In the genomic region with DNA sequence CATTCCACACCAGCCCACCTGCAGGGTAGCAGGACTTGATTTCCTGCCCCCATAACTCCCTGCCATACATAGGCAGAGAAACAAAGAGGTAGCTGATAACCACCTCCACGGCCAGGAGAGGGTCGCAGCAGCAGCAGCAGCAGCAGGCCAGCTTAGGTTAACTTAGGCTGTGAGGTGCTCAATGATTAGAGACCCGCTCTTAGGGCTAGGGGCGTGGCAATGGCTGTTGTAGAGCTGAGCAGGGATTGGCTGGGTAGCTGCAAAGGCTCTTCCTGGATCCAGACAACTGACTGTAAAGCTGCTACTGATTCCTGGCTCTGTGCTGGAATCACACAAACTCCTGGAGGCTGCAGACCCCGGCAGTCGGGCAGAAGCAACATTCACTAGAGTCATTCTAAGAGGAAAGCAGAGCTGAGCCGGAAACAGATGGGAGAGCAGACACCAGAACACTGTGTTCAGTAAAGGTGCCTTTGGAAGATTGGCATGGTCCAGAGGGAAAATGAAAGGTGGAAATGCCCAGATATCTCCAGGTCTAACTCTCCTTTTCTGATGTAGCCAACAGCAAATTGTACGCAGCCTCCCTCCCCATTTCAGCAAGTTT, we compare ENCODE assay signal across 8 mouse cellular contexts. TPM values are rescaled to one million over a fixed set of nuclear protein-coding genes. Genes with fewer than 3 reads are reported as not detected.
DNase-seq lines count a peak whose midpoint lies in the region; ATAC-seq and TF ChIP-seq lines count a peak whose summit lies in the region.

No protein-coding gene starts in this region.

- peak; percentile 37; the same call in 1 of the 2 replicates for ATAC-seq in heart, postnatal 0 days (ENCODE audit: insufficient read depth, low read depth)
- ATAC-seq in embryonic facial prominence, embryonic 13.5 days (ENCODE audit: insufficient number of reproducible peaks, insufficient read depth, low FRiP score, low TSS enrichment, low read depth), result no peak
- ATAC-seq in limb, embryonic 12.5 days (ENCODE audit: insufficient number of reproducible peaks, insufficient read depth, low FRiP score, low TSS enrichment, low read depth), result peak; percentile 53
- no peak for ATAC-seq in erythroid progenitor cell, adult 5-6 weeks (replicated peaks; ENCODE audit: low FRiP score, poor library complexity, severe bottlenecking)

- no peaks in the 10 kb centered on the region for H3K36me3 ChIP-seq in heart, postnatal 0 days (replicated peaks; ENCODE audit: control insufficient read depth, insufficient read depth, low read length)
- H3K36me3 ChIP-seq in MEL (ENCODE audit: control insufficient read depth in 1 of 2, insufficient read depth in 2 of 2, low read length in 2 of 2), result peaks cover 0 to 10% of the 10 kb centered on the region in 2 experiments; a peak in 2 of 4 replicates
- H3K36me3 ChIP-seq in embryonic facial prominence, embryonic 13.5 days, result no peaks in the 10 kb centered on the region
- no peaks in the 10 kb centered on the region for H3K36me3 ChIP-seq in limb, embryonic 12.5 days

- peak overlapping the region; percentile 54 for H3K27ac ChIP-seq in heart, postnatal 0 days (ENCODE audit: low read depth)
- H3K27ac ChIP-seq in MEL (ENCODE audit: control insufficient read depth, low read depth, low read length), result no peak overlapping the region
- H3K27ac ChIP-seq in embryonic facial prominence, embryonic 13.5 days, result peak overlapping the region; percentile 68
- H3K27ac ChIP-seq in limb, embryonic 12.5 days, result peak overlapping the region; percentile 89

- peaks cover 71% of the 10 kb centered on the region for H3K4me1 ChIP-seq in heart, postnatal 0 days (ENCODE audit: control insufficient read depth, insufficient read depth)
- peaks cover 2 to 21% of the 10 kb centered on the region in 2 experiments for H3K4me1 ChIP-seq in MEL (ENCODE audit: control insufficient read depth in 1 of 2, insufficient read depth in 2 of 2, low read length in 2 of 2)
- H3K4me1 ChIP-seq in embryonic facial prominence, embryonic 13.5 days, result peaks cover 58% of the 10 kb centered on the region
- H3K4me1 ChIP-seq in limb, embryonic 12.5 days (replicated peaks), result peaks cover 70% of the 10 kb centered on the region

- no peak overlapping the region for H3K4me2 ChIP-seq in heart, postnatal 0 days (ENCODE audit: low read depth, low read length)
- H3K4me2 ChIP-seq in embryonic facial prominence, embryonic 13.5 days, result peak overlapping the region; percentile 11; the same call in 1 of the 2 replicates
- peak overlapping the region; percentile 36 for H3K4me2 ChIP-seq in limb, embryonic 12.5 days

- intact Hi-C loops in left cerebral cortex, postnatal 14 days (cut with DNase I), result no loop called here

- H3K79me2 ChIP-seq in MEL (ENCODE audit: control insufficient read depth, insufficient read depth, low read length, poor library complexity), result no peaks in the 10 kb centered on the region

- no peak overlapping the region for H3K4me3 ChIP-seq in heart, postnatal 0 days (ENCODE audit: low read depth, low read length)
- H3K4me3 ChIP-seq in MEL (ENCODE audit: control insufficient read depth in 1 of 2, insufficient read depth in 1 of 2, low read depth in 2 of 2, low read length in 2 of 2), result no peak overlapping the region
- H3K4me3 ChIP-seq in embryonic facial prominence, embryonic 13.5 days, result no peak overlapping the region
- H3K4me3 ChIP-seq in limb, embryonic 12.5 days (replicated peaks), result no peak overlapping the region

- TF ChIP-seq POLR2A in MEL (IDR thresholded peaks at IDR 0.05; ENCODE audit: control insufficient read depth in 1 of 2, insufficient read depth in 1 of 2, low read depth in 1 of 2, low read length in 2 of 2, poor library complexity in 1 of 2), result no peak

- no peak overlapping the region for H3K9ac ChIP-seq in heart, postnatal 0 days (replicated peaks; ENCODE audit: low read depth, low read length)
- H3K9ac ChIP-seq in MEL (ENCODE audit: control insufficient read depth, low read depth, low read length, poor library complexity, severe bottlenecking), result no peak overlapping the region
- H3K9ac ChIP-seq in embryonic facial prominence, embryonic 13.5 days, result peak overlapping the region; percentile 51
- no peak overlapping the region; the same call in 1 of the 2 replicates for H3K9ac ChIP-seq in limb, embryonic 12.5 days (replicated peaks)

- H3K27me3 ChIP-seq in heart, postnatal 0 days (ENCODE audit: control insufficient read depth, insufficient read depth, low read length), result no peaks in the 10 kb centered on the region
- H3K27me3 ChIP-seq in MEL (ENCODE audit: control insufficient read depth in 1 of 2, insufficient read depth in 2 of 2, low read length in 2 of 2), result no peaks in the 10 kb centered on the region
- no peaks in the 10 kb centered on the region for H3K27me3 ChIP-seq in embryonic facial prominence, embryonic 13.5 days
- H3K27me3 ChIP-seq in limb, embryonic 12.5 days, result no peaks in the 10 kb centered on the region

- peak; percentile 46 for DNase-seq in heart, postnatal 0 days (ENCODE audit: low spot score)
- no peak for DNase-seq in heart, adult 8-10 months (ENCODE audit: low spot score)
- peak; percentile 45 for DNase-seq in MEL (ENCODE audit: low read depth, low spot score)
- DNase-seq in left cerebral cortex, postnatal 14 days (ENCODE audit: low spot score in 2 of 2), result no peak
- DNase-seq in spleen, postnatal 10 days (ENCODE audit: low spot score in 2 of 2), result no peak

- no peak for TF ChIP-seq CTCF in heart, postnatal 0 days (IDR thresholded peaks at IDR 0.05; ENCODE audit: low read depth)
- TF ChIP-seq CTCF in MEL (IDR thresholded peaks at IDR 0.05 in 2 of 3, conservative IDR thresholded peaks at IDR 0.05 in 1 of 3; ENCODE audit: control insufficient read depth in 1 of 3, insufficient read depth in 1 of 3, low read depth in 2 of 3, low read length in 3 of 3, poor library complexity in 1 of 3, severe bottlenecking in 1 of 3), result no peak

- TF ChIP-seq RAD21 in MEL (IDR thresholded peaks at IDR 0.05; ENCODE audit: low read depth, low read length), result no peak

- TF ChIP-seq EP300 in heart, postnatal 0 days (IDR thresholded peaks at IDR 0.05; ENCODE audit: low read depth), result no peak
- no peak for TF ChIP-seq EP300 in MEL (IDR thresholded peaks at IDR 0.05; ENCODE audit: low read depth in 1 of 2, low read length in 2 of 2)

- 10% methylated on average over 8 of the region's 8 CpGs for WGBS in heart, postnatal 0 days
- WGBS in embryonic facial prominence, embryonic 13.5 days, result 16% methylated on average over 8 of the region's 8 CpGs
- WGBS in limb, embryonic 12.5 days, result 15% methylated on average over 8 of the region's 8 CpGs

- H3K9me3 ChIP-seq in heart, postnatal 0 days (replicated peaks; ENCODE audit: control insufficient read depth, low read length), result no peaks in the 10 kb centered on the region
- no peaks in the 10 kb centered on the region for H3K9me3 ChIP-seq in MEL (replicated peaks; ENCODE audit: insufficient read depth, low read length)
- no peaks in the 10 kb centered on the region for H3K9me3 ChIP-seq in embryonic facial prominence, embryonic 13.5 days
- no peaks in the 10 kb centered on the region for H3K9me3 ChIP-seq in limb, embryonic 12.5 days

TF ChIP-seq in MEL, 35 proteins besides CTCF, POLR2A, EP300 and RAD21:
- TF ChIP-seq SMC3 (IDR thresholded peaks at IDR 0.05; ENCODE audit: low read depth, low read length) (no peak), ELF1 (IDR thresholded peaks at IDR 0.05; ENCODE audit: low read depth, low read length) (0 out of 2 replicates have a peak, but pooled peaks have one; percentile 15), ZC3H11A (IDR thresholded peaks at IDR 0.05; ENCODE audit: low read depth, low read length) (no peak), NELFE (IDR thresholded peaks at IDR 0.05; ENCODE audit: low read depth, low read length) (no peak)
TF ChIP-seq in MEL: peak in this region for 1.

RNA-seq across cellular contexts. Expression of gene Cyth1, which starts 39.6 kb away (rescaled TPM):
- 49.8 and 50.1 TPM in 2 replicates for total RNA-seq in heart, postnatal 0 days (2014; rRNA removed; ENCODE audit: low replicate concordance)
- 21.4 TPM in 2 replicates for polyA plus RNA-seq in heart, postnatal 0 days (2015; fragmentation: Nextera tagmentation; extraction: Ambion mirVana)
- total RNA-seq in heart, adult 8-10 months (2022), result 10 to 100 TPM; 34.5 to 56.9 (median 50.9) TPM
- total RNA-seq in MEL (2012; rRNA removed), result 12.0 and 13.6 TPM in 2 replicates
- polyA plus RNA-seq in MEL (2012; ENCODE audit: insufficient read depth in 1 of 2, insufficient read length in 2 of 2, low read depth in 1 of 2, low replicate concordance in 2 of 2, missing spikeins in 1 of 2), result 10 to 100 TPM in 1 of 2 experiments, not detected in 1; 13.2 TPM
- 15.8 and 16.1 TPM in 2 replicates for polyA plus RNA-seq in embryonic facial prominence, embryonic 13.5 days (2015; fragmentation: Nextera tagmentation; extraction: Ambion mirVana)
- polyA plus RNA-seq in limb, embryonic 12.5 days (2016; fragmentation: Nextera tagmentation; extraction: Ambion mirVana), result 24.5 and 26.3 TPM in 2 replicates
- 10 to 100 TPM; 62.5 to 71.8 TPM for total RNA-seq in left cerebral cortex, postnatal 14 days (2021)
- total RNA-seq in erythroid progenitor cell, adult 5-6 weeks (2015; ENCODE audit: low replicate concordance), result 10.5 TPM in 2 replicates
- 11.6 and 12.3 TPM in 2 replicates for total RNA-seq in erythroid progenitor cell, adult 5-6 weeks (2017; ENCODE audit: low replicate concordance)

Comparison
In these comparisons a context has a peak if more than half of its experiments do, and no peak if none do; other contexts are left out.
1. DNase-seq: peak in heart, postnatal 0 days (single experiment) and MEL (single experiment); none in heart, adult 8-10 months (single experiment), left cerebral cortex, postnatal 14 days (0 of 2) and spleen, postnatal 10 days (0 of 2).
2. ATAC-seq: peak in heart, postnatal 0 days (single experiment) and limb, embryonic 12.5 days (single experiment); none in embryonic facial prominence, embryonic 13.5 days (single experiment) and erythroid progenitor cell, adult 5-6 weeks (single experiment).